Mouse (Mus musculus) myocyte (in vitro differentiated cells): ENCODE measurements around the gene Cib1.

Experiments
- POLR2AphosphoS2 ChIP-seq: IDR thresholded peaks from one replicate; pipeline ENCODE4 v1.6.1; 2011; ENCODE audit warnings: low read depth, control low read depth; ENCODE audit not compliant: insufficient read length
- SRF ChIP-seq: IDR thresholded peaks from one replicate; pipeline ENCODE4 v1.6.1; 2011; ENCODE audit warnings: low read depth; ENCODE audit not compliant: control insufficient read depth, insufficient read length
- TCF12 ChIP-seq: IDR thresholded peaks from one replicate; pipeline ENCODE4 v1.6.1; 2011; ENCODE audit warnings: mild to moderate bottlenecking, control low read depth; ENCODE audit not compliant: poor library complexity, insufficient read depth, severe bottlenecking
- USF1 ChIP-seq: IDR thresholded peaks from one replicate; pipeline ENCODE4 v1.6.1; 2011; ENCODE audit warnings: low read depth, mild to moderate bottlenecking, control low read depth, moderate library complexity

DNA sequence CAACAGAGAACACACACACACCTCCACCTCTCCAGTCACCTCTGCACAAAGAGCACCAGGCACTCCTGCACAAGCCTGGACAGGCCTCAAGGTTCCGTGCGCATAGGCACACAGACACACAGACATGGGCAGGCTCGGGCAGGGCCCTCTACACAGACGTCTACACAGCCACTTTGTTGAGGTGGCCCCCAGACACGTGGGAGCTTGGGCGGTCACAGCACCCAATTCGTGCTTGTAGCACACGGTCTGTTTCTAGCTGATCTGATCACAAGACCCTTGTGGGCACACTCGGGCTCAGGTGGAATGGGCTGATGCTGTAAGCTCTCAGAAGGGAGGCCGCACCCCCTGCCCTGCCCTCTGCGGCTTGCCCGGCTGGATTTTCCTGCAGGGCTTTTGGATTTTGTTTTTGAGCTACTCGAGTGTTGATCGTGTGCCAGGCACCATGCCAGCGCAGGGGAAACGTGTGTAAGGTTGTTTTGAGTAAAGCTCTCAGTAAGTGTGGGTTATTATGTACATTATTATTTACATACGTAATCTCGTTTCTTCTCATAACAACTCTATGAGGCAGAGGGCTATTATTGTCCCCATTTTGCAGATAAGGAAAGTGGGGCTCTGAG is 24.5 kb downstream of the Cib1 start:
- TF ChIP-seq USF1: no peak
- TF ChIP-seq SRF: no peak
- no peak for TF ChIP-seq TCF12
- no peak for TF ChIP-seq POLR2AphosphoS2
